Mouse (Mus musculus) ovary, postnatal 10 days (tissue): Measurements from ENCODE around the gene Phactr2.

Experiments
- DNase-seq: peaks from one replicate; pipeline ENCODE4 v3.0.0; 2022; ENCODE audit warnings: low spot score

Phactr2 gene

DNA sequence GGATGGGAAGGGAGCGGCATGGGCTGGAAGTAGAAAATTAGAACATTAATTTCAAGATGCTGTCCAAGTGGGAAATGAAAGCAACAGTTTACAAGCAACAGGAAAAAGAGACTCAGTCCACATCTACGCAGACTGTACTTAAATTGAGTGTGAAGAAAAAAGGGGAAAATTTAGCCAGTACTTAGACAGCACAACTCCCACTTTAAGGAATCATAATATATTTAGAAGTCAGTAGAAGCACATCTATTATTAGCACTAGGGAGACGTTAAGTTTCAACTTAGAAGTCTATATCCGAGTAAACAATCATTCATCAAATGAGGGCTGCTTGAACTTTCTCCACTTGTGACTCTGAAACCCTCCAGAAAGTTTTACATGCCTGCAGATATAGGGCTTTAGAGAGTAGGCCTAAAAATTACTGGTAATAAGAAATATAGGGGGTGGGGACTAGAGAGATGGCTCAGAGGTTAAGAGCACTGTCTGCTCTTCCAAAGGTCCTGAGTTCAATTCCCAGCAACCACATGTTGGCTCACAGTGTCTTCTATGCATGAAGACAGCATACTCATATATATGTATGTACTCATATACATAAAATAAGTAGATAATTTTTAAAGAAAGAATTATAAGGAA, 142.7 kb downstream of the Phactr2 start:
- no peak for DNase-seq

DNA sequence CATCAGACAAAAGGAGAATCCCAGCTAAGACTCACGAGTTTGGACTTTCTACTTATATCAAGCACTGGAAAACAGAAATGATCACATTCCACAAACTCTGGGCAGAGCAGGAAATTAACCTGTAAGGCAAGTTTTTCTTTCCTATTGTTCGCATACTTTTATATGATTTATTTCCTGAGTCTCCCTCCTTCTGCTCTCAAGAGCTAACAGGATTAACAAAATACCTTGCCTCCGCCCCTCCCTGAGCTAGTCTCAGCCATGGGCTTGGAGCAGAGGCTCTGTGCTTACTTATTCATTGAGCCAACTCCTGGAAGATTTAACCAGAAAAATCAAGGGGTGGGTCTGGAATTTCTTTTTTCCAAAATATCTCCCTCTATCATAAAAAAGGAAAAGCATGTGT, 145.6 kb downstream of the Phactr2 start:
- no peak for DNase-seq

DNA sequence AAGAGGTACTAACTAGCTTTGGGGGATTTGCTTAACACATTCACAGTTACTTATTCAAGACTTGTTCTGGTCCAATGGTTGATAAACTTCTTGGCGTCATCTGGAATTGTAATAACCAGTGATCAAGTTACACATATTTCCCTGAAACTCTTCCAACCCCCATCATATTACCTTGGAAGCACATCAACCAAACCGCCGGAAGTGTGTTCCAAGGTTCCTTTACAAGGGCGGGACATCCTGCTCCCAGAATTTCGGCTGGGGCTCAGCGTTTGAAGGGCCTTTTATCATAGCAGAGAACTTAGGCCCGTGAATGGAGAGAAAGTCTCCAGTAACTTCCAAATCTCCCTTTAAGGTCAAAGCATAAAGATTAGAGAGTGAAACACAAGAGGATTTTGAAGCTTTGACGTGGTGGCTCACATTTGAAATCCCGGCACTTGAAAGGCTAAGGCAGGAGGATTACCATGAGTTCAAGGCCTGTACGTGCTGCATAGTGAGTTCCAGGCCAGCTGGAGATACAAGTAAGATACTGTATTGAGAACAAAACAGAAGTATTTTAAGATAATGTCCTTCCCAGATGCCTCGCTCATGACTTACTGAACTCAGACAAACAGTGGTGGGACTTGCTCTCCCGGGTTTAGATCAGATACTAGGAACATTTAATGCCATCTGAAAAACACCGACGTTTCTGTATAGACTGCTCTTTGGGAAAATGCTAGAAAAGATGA, 147.9 kb downstream of the Phactr2 start:
- no peak for DNase-seq

DNA sequence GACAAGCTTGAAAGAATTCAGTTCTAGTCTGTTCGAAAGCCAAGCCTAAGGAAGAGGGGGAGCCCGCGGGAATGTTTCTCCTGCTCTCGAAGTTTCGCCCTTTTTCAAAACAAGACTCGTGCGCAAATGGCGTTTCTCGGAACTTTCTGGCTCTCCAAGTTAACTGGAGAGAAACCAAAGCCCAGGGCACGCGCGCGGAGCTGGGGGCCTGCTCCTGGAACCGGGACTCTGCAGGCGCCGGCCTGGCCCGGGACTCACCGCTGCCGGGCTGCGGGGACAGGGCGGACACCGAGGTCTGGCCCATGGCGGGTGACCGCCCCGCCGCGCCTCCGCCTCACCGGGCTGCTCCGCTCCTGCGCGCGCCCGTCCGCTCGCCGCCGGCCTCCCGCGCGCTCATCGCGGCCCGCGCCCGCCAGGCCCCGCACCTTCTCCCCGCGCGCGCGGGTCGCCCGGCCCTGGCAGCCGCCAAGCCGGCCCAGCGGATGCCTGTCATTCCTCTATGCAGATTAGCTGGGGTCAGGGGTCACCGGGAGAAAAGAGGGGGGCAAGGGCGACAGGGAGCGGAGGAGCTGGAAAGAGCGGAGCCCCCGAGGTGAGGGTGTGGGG, 150.3 kb downstream of the Phactr2 start:
- peak; percentile 58 for DNase-seq

DNA sequence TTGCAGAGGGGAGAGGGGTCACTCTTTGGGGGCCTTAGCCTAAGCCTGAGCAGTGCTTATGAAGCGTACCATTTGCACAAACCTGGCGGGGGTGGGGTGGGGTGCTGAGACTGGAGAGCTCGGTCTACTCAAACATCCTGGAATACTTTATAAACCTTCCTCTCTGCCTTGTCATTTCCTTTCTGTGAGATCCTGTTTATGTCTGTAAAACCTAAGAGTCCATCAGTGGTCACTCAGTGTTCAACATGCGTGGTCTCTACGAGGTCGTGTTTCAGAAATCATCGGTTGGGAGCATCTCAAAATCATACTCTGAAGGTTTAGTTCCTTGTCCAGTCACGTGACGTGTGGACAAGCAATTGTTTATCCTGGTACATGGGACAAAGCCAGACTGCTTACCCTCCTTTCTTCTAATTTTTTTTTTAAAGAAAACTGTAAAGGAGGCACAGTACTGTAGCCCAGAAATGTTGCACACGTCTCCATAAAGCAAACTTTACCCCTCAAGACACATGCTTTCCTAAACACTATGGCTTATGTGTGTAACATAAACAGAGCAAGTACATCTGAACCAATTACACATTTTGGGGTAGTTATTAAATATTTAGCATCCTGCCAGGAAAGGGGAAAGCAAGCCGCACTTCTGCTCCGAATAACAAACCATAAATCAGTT, 150.9 kb downstream of the Phactr2 start:
- DNase-seq = no peak

DNA sequence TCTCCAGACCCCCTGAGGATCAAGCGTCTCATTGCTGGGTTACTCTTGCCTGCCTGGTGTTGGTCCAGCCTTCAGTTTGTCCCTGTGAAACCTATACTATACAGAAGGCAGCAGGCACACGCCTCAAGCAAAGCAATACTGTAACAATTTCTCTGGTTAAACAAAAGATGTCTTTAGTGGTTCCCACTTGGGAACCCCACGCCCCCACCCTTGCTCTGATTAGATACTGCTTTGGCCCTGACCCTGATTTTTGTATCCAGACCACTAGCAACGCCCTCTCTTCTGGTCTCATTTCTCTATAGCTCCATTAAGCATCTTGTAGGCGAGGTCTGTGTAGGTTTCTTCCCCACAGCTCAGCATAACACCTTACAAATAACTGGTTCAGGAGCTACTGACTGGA, 159.2 kb downstream of the Phactr2 start:
- no peak for DNase-seq

DNA sequence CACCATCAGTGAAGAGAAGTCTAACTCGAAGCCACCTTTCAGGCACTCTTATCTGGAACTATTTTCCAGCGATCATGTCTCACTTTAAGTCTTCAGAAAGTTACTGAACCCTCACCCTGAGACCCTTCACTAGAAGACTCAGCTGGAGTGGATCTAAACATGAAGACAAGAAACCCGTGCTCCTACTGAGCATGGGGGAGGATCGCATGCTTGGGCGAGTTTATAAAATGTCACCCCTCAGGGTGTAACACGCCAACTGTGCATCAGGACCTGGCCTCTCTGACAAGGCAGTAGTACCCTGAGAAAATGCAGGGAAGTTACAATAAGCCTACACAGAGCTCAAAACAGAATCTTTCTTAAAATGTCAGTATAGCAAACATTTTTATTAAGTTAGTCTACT, 161.6 kb downstream of the Phactr2 start:
- DNase-seq = no peak

DNA sequence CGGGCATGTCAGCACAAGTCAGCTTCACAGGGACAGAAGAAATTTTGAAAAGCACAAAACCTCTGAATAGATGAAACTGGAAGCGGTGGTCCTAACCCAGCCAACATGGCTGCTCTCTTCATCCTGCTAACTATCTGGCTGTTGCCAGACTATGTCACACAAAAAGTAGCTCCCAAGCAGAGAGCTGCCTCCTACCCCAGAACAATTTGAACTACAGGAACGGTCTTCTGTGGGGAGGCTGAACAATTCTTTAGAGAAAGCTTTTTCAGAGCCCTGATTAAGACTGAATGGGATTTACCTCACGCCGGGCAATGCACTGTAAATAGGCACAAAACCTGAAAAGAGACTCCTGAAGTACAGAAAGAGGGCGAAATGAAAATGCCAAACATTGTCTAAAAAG, 162.6 kb downstream of the Phactr2 start:
- no peak for DNase-seq

DNA sequence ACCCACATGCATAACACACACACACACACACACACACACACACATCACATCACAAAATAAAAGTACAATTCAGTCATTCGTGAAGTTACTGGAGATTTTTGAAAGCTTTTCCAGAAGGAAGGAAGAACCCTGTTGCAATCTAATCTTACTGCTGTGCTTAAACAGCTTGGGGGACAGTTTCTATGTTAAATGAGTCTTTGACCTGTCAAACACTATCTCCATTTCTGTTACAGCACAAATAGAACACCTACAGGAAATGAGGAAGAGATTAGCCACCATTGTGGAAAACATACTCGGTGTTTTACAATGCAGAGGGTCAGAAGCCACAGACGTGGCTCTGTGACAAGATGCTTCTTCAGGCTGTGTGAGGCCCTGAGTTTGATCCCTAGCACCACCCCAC, 164.1 kb downstream of the Phactr2 start:
- DNase-seq = no peak

DNA sequence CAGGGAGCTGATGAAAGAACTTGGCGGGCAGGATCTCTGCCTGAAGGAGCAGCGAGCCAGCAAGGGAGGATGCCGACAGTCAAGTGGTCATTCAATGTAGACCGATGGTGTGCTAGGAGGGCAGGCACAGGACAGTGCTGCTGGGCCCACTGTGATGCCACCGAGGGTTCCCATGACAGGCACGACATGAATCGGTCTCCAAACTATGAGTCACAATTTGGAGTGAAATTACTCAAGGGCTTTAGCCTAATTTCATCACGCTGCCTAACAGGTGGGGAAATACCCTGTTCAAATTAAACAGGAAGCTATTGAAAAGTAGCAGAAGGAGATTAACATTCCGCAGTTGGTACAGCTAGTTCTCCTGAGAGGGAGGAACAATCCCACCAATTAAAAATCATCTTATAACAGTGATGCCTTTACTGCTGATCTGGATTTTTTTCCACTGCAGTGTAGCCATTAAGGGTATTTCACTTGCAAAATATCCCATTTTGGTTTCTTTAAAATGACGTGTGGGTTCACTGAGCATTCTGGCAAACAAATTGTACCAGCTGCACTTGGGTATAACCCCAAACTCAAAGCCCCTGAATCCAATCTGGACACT, 169.5 kb downstream of the Phactr2 start:
- DNase-seq = no peak

DNA sequence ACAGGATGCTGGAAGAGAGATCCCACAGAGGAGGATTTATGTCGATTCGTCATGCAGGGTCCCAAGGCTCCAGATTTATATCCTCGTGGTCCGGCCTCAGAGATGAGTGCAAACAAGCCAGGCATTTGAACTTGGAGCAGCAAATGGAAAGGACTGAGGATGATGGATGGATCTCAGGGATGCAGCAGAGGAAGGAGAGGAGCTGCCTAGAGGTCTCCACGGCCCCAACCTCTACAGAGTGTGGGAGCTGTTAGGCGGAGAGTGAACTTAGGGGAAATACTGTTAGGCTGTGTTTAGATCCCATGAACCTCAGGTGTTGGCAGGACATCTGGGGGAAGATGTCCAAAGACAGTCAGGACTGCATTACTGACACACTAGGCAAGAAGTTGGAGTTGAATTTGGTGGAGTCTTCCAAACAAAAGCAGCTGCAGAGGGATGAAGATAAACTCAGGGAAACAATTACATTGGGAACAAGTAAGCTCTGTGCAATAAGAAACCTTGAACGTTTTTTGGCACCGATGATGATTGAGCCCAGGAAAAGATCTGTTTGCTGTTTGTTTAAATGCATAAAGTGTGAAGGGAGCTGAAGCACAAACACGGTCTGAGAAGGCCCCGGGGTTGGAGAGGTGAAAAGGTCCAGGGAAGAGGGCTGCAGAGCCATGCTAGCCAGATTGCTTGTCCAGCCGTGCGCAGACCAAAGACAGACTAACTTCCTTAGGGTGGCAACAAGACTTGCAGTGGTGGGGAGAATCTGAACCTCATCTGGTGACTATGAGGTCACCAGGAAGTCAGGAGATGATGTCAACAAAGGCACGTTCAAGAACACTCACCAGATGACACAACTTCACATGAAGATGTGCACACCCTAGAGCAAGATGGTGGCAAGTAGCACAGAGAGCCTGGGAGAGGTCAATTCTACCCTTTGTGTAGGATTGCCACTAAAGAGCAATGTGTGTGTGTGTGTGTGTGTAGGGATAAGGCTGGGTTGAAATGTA, 170.6 kb downstream of the Phactr2 start:
- no peak for DNase-seq

DNA sequence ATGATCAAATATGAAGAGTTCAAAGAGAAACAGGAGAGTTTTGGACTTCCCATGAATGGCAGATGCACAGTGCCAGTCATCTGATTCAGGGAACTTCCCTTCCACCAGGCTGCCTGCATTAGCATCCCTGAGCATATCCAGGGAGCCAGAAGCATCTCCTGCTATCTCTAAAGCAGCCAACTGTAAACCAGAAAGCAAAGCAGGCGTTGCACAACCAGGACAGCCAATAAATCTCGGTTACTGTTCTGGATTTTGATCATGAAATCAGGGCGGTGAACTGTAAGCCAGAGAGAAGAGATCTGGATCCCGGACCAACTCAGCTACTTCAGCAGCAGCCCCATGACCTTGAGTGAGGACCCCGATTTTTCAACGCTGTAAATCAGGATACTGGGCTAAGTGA, 173.6 kb downstream of the Phactr2 start:
- no peak for DNase-seq

DNA sequence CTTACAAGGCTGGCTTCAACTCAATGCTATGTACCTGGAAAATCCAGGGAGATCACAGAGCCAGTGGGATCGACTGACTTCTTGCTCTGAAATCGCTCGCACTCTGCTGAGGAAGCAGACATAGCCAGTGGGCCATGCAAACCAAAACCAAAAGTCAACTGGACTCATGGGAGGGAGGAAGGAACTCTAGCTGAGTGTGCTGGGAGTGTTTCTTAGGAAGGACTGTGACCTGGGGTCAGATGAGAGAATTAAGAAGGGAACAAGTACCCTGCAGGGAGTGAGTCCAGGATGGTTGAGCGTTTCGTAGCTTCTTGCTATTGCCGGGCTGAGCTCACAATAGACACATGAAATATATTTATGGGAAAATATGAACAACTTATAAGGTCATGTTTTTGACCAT, 174.0 kb downstream of the Phactr2 start:
- no peak for DNase-seq

DNA sequence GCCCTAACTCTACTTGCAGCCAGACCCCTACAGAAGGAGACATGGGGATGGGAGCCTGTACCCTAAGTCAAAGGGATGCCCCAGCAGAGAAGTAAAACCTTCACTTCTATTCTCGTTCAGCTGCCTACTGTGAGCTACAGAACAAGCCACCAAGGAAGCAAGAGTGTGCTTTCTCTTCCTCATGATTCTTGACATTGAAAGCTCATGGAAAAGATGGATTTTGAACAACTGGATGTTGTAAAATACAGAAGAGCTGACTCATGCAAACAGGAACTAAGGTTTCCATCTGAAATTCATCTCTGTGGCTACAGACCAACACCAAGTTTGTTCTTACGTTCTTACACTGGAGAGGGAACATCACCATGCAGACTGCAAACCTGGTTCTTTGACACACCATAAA, 179.3 kb downstream of the Phactr2 start:
- no peak for DNase-seq

DNA sequence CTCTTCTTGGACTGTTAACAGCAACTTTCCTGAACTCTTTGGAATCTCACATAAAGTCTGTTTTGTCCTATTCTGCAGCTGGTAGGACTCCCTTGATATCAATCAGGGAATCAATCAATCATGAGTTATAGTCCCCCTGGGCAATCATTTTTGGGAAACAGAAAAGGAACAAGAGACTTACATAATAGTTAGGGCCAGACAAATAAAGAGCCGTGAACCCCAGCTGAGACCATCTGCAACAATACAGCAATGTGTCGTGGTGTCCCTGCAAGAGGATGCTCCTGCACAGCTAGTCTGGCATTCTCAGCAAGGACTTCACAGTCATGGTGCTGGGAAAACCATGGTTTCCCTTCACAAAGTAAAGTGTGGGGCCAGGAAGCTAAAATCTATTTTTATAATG, 182.2 kb downstream of the Phactr2 start:
- DNase-seq = no peak

DNA sequence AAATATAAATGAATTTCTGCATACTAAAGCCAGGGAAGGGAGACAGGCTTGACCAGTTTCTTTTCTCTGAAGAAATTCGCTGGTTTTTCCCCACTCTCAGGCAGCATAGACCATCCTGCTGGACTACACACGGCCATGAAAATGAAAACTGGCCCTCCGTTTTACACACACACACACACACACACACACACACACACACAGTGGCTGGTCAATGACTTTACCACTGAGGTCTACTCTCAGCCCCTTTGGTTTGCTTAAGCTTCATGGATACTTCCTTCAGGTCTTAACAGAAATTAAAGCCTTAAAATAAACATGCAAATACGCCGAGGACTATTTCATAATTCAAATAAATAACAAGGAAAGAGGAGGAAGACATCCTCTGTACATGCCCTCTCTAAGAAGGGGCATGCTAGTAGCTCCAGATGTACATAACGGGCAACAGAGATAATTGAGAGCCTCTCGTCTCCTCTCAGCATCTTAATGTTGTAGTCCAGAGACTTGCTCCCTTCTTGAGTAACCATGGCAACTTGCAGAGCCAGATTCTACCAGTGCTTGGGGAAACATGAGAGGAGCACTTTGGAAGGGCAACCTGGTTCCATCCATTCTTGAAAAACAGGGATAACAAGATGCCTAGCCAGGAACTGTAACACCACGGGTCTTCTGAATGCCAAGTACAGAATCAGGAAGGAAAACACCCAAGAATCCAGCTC, 184.8 kb downstream of the Phactr2 start:
- no peak for DNase-seq

DNA sequence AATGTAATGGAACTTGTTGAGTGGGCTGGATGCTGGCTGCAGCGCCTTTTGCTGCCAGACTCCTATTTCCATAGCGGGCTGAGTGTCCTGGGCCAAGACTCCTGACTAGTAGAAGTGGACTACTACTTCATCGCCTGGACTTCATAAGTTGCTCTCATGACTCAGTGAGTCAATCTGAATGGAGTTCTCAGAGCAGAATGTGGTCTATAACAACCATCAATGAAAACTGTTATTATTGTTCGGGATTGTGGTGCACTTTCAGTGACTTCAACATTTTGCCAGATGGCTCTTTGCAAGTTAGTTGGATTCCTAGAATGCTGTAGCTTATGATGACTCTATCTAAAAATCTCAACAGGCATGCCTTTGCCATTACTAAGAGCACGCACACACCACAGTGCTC, 185.9 kb downstream of the Phactr2 start:
- DNase-seq = no peak

DNA sequence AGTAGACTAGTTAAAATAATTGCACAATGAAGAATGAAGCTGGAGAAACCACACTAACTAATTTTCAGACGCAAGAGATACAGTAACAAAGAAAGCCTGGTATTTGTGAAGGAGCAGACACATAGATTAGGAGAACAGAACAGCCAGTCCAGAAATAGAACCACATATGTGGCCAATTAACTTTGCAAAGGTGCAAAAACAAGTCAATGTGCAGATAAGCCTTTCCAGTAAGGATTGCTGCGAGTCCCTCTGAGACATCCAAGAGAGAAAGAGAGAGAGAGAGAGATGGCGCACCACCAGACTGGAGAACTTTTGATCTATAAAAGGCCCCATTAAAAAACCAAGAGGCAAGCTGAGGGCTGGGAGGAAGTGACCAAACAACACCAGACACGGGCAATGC, 190.8 kb downstream of the Phactr2 start:
- no peak for DNase-seq

DNA sequence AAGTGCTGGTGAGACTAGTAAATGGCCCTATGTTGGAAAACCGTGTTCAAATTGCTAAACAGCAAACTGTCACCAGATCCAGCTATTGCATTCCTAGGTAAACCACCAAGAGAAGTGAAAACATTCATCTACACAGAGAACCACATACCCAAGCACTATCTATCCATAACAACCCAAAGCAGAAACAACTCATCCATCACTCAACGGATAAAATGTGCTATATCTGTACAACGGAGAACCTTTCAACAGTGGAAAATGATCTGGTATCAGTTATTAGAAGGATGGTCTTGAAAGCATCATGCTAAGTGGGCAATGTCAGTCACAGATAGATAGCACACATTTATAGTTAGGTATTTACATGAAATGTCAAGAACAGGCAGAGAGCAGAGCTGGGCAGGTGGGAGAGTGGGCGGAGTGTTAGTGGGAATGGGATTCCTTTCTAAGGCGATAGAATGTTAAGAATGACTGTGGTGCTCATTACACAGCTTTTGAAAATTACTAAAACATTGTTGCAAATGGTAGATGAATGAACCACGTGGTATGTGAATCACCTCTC, 193.8 kb downstream of the Phactr2 start:
- DNase-seq = no peak

DNA sequence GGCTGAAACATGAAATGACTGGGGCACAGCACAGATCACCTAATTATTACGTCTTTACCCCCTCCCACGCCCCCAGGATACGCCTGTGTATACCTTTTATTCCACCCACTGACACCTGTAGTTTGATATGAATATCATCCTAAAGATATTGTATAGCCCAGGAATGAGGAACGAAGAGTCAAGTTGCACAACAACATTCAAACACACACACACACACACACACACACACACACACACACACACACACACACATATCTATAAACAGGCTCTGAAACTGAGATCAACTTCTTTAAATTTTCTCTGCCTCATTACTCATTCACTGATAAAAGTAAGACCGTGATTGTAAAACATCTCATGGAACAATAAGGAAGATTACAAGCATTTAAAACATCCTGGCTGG, 197.9 kb downstream of the Phactr2 start:
- DNase-seq = no peak

DNA sequence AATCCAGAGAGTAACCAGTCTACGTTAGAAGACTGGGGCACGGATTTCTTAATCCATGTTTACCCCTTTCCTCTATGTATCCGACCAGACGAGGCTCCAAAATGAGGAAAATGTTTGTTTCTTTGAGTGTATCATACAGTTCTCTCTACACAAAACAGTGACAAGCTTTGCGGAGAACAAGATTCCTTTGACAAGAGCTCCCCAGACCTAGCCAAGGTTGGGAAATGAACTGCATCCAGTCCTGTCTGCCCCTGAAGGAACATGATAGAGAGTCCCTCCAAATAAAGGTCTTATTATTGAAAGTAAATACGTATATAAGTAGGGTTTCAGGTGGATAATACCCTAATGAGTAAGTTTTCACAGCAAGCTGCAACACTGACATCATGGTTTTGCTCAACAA, 199.1 kb downstream of the Phactr2 start:
- no peak for DNase-seq
